Mouse (Mus musculus) limb, embryonic 11.5 days (tissue): ENCODE results near the gene Atic. TPM values are rescaled to one million over a fixed set of nuclear protein-coding genes. Genes with fewer than 3 reads are reported as not detected.

Source experiments
- ATAC-seq: fragments of 200-750 bp; cut with Nextera tagmentation; 2 replicates; pipeline ENCODE4 v1.8.0; 2017; ENCODE audit warnings: low read depth; ENCODE audit not compliant: insufficient number of reproducible peaks, low FRiP score, low TSS enrichment
- DNase-seq: peaks from one replicate; pipeline ENCODE4 v3.0.0-alpha.2; 2015; ENCODE audit warnings: low spot score
- H3K27ac ChIP-seq: fragments of 300-500 bp; sonication (generic); replicated peaks from 2 replicates; pipeline ENCODE4 v1.5.1; 2014; ENCODE audit warnings: low read depth, mild to moderate bottlenecking, low read length
- H3K27me3 ChIP-seq: fragments of 300-500 bp; sonication (generic); 2 replicates; pipeline ENCODE4 v1.6.1; 2014; ENCODE audit warnings: mild to moderate bottlenecking, low read length, mixed read lengths; ENCODE audit not compliant: control insufficient read depth, insufficient read depth
- H3K36me3 ChIP-seq: fragments of 300-500 bp; sonication (generic); 2 replicates; pipeline ENCODE4 v1.6.1; 2014; ENCODE audit warnings: mild to moderate bottlenecking, low read length, moderate library complexity, mixed read lengths; ENCODE audit not compliant: control insufficient read depth, insufficient read depth
- H3K4me1 ChIP-seq: fragments of 300-500 bp; sonication (generic); 2 replicates; pipeline ENCODE4 v1.6.1; 2014; ENCODE audit warnings: low read length, mixed read lengths; ENCODE audit not compliant: control insufficient read depth, insufficient read depth
- H3K4me2 ChIP-seq: fragments of 300-500 bp; sonication (generic); 2 replicates; pipeline ENCODE4 v1.6.1; 2014; ENCODE audit warnings: low read depth, mild to moderate bottlenecking, moderate library complexity; ENCODE audit not compliant: severe bottlenecking
- H3K4me3 ChIP-seq: fragments of 300-500 bp; sonication (generic); 2 replicates; pipeline ENCODE4 v1.5.1; 2014; ENCODE audit warnings: low read depth, low read length
- H3K9ac ChIP-seq: fragments of 300-500 bp; sonication (generic); 2 replicates; pipeline ENCODE4 v1.6.1; 2014; ENCODE audit warnings: mild to moderate bottlenecking, low read length
- H3K9me3 ChIP-seq: fragments of 300-500 bp; sonication (generic); 2 replicates; pipeline ENCODE4 v1.6.1; 2016; ENCODE audit warnings: low read length; ENCODE audit not compliant: control insufficient read depth
- WGBS: fragments of 180-500 bp; shearing (Covaris S2); extraction: QIAGEN DNeasy Blood & Tissue Kit; methylation state at CpG from one replicate; pipeline ENCODE4 v1.1.7; 2014; 5-methylcytosine and 5-hydroxymethylcytosine counted together
- polyA plus RNA-seq: library from polyadenylated mRNA; unstranded; fragments of >200 nt; fragmentation: Nextera tagmentation; extraction: Ambion mirVana; gene quantifications from 2 replicates; pipeline ENCODE4 v1.2.1, GENCODE M21; 2014

Atic gene
- polyA plus RNA-seq, 1 experiment from 2014 or later, result 61.9 TPM

- ATAC-seq (no peak), DNase-seq (no peak)
- H3K36me3 ChIP-seq, result no peaks in the 10 kb centered on the region
- H3K4me1 ChIP-seq, result no peaks in the 10 kb centered on the region
- H3K9me3 ChIP-seq, result no peaks in the 10 kb centered on the region
- H3K9ac ChIP-seq, result no peak overlapping the region
- no peak overlapping the region for H3K4me2 ChIP-seq
- no peak overlapping the region for H3K4me3 ChIP-seq
- 90% methylated on average over 10 of the region's 10 CpGs for WGBS
- H3K27me3 ChIP-seq, result no peaks in the 10 kb centered on the region
- no peak overlapping the region for H3K27ac ChIP-seq
Measured at GRCm38 (mm10) chr1:71550626-71551195, 6.2 kb upstream of the Atic start.

GRCm38 (mm10) chr1:71560626-71561025, 3.7 kb downstream of the Atic start:
- no peak for DNase-seq
- WGBS, result 95% methylated on average over 4 of the region's 4 CpGs
- H3K9me3 ChIP-seq, result no peaks in the 10 kb centered on the region
- H3K4me1 ChIP-seq, result peaks cover 2% of the 10 kb centered on the region; the same call in 1 of the 2 replicates
- H3K27me3 ChIP-seq, result no peaks in the 10 kb centered on the region
- H3K27ac ChIP-seq, result no peak overlapping the region
- no peak overlapping the region for H3K4me3 ChIP-seq
- ATAC-seq, result no peak
- H3K36me3 ChIP-seq, result peaks cover 25% of the 10 kb centered on the region
- no peak overlapping the region for H3K4me2 ChIP-seq
- H3K9ac ChIP-seq, result no peak overlapping the region

GRCm38 (mm10) chr1:71564291-71564690, 7.3 kb downstream of the Atic start:
- Histone ChIP-seq H3K9me3 (no peaks in the 10 kb centered on the region), H3K27ac (no peak overlapping the region), H3K4me2 (no peak overlapping the region), H3K4me1 (no peaks in the 10 kb centered on the region), H3K9ac (no peak overlapping the region), H3K4me3 (no peak overlapping the region), H3K36me3 (peaks cover 43% of the 10 kb centered on the region), H3K27me3 (no peaks in the 10 kb centered on the region)
- no peak for ATAC-seq
- WGBS, result 96% methylated on average over 7 of the region's 7 CpGs
- no peak for DNase-seq

- no peak overlapping the region for H3K4me2 ChIP-seq
- no peaks in the 10 kb centered on the region for H3K27me3 ChIP-seq
- WGBS, result 89% methylated on average over 16 of the region's 16 CpGs
- no peak overlapping the region for H3K27ac ChIP-seq
- H3K4me3 ChIP-seq, result no peak overlapping the region
- ATAC-seq (no peak), DNase-seq (no peak)
- H3K4me1 ChIP-seq, result no peaks in the 10 kb centered on the region
- no peaks in the 10 kb centered on the region for H3K9me3 ChIP-seq
- no peak overlapping the region for H3K9ac ChIP-seq
- H3K36me3 ChIP-seq, result peaks cover 39% of the 10 kb centered on the region
Measured at GRCm38 (mm10) chr1:71567884-71568605, 11.1 kb downstream of the Atic start.

GRCm38 (mm10) chr1:71570116-71570515, 13.2 kb downstream of the Atic start:
- H3K4me3 ChIP-seq, result no peak overlapping the region
- peaks cover 29% of the 10 kb centered on the region for H3K36me3 ChIP-seq
- no peaks in the 10 kb centered on the region for H3K9me3 ChIP-seq
- no peak overlapping the region for H3K9ac ChIP-seq
- H3K4me1 ChIP-seq, result no peaks in the 10 kb centered on the region
- WGBS, result 82% methylated on average over 4 of the region's 4 CpGs
- no peak for DNase-seq
- no peak overlapping the region for H3K4me2 ChIP-seq
- no peak for ATAC-seq
- no peaks in the 10 kb centered on the region for H3K27me3 ChIP-seq
- no peak overlapping the region for H3K27ac ChIP-seq

- Histone ChIP-seq H3K4me1 (no peaks in the 10 kb centered on the region), H3K36me3 (peaks cover 25% of the 10 kb centered on the region), H3K4me3 (no peak overlapping the region), H3K9ac (no peak overlapping the region), H3K9me3 (no peaks in the 10 kb centered on the region), H3K4me2 (no peak overlapping the region), H3K27ac (no peak overlapping the region), H3K27me3 (no peaks in the 10 kb centered on the region)
- DNase-seq, result no peak
- ATAC-seq, result no peak
- 93% methylated on average over 7 of the region's 7 CpGs for WGBS
Measured at GRCm38 (mm10) chr1:71575987-71576386, 19.0 kb downstream of the Atic start.

GRCm38 (mm10) chr1:71576837-71577236, 19.9 kb downstream of the Atic start:
- Histone ChIP-seq H3K4me3 (no peak overlapping the region), H3K9ac (no peak overlapping the region), H3K4me1 (no peaks in the 10 kb centered on the region), H3K27ac (no peak overlapping the region), H3K9me3 (no peaks in the 10 kb centered on the region), H3K36me3 (peaks cover 24% of the 10 kb centered on the region), H3K4me2 (no peak overlapping the region), H3K27me3 (no peaks in the 10 kb centered on the region)
- DNase-seq (no peak), ATAC-seq (no peak)
- 94% methylated on average over 6 of the region's 6 CpGs for WGBS

GRCm38 (mm10) chr1:71579526-71579925, 22.6 kb downstream of the Atic start:
- Histone ChIP-seq H3K4me3 (no peak overlapping the region), H3K36me3 (peaks cover 22% of the 10 kb centered on the region), H3K9ac (no peak overlapping the region), H3K4me2 (no peak overlapping the region), H3K4me1 (no peaks in the 10 kb centered on the region), H3K27me3 (no peaks in the 10 kb centered on the region), H3K9me3 (no peaks in the 10 kb centered on the region), H3K27ac (no peak overlapping the region)
- DNase-seq, result no peak
- 96% methylated on average over 4 of the region's 4 CpGs for WGBS
- no peak for ATAC-seq
